Mouse (Mus musculus): Measurements from ENCODE around the gene Ubn1.

The Ubn1 gene

DNA sequence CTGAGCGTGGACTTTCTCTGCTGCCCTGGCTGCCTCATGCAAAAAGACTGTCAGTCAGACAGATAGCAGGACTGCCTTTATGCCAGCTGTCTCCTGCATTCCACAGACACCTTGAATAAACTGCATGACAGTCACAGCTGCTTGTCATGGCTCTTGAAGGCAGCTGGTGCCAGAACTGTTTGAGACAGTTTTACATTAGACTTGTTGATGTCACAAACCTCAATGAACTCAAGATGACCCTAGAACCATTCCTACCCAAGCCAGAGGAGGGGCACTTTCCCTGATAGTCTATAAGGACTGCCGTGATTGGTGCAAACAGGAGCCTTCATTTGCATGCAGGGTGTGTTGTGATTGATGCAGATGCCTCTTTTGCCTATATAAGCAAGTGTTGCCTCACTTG, 63.7 kb downstream of the Ubn1 start:
- no peak for TF ChIP-seq GATA4 (IDR thresholded peaks at IDR 0.05; ENCODE audit: insufficient replicate concordance, low read length)

DNA sequence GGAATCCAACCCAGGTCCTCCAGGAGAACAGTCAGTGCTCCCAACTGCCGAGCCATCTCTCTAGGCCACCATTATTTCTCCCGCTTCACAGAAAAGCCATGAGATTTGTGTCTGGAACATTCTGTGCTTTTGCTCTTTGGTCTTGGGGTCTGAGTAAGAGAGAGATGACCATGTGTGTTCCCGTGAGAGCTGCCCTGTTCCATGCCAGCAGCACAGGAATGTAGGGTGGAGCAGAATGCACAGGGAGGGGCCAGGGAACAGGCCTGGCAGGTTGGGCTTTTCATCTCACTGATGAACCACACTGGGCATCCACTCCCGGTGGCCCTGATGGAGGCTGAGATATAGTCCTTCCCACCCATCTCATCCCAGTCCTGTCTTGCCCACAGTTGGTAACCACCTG, 69.5 kb downstream of the Ubn1 start:
- TF ChIP-seq GATA4 (IDR thresholded peaks at IDR 0.05; ENCODE audit: insufficient replicate concordance, low read length): no peak

DNA sequence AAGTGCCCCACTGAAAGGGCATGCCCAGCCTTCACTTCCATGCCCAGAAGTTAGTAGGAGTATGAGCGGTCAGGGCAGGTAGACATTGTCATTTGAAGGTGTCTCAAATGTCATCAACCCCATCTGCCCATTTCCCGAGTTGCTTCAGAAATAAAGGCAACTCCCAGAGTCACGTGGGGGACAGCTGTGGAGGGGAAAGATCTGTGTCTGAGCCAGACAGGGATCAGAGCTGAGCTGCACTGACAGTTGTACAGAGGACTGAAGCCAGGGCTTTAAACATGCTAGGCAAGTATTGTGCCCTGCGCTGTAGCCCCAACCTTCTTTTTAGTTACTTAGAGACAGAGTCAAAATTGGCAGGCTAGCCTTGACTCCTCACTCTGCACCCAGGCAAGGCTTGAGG, 70.0 kb downstream of the Ubn1 start:
- TF ChIP-seq GATA4 (IDR thresholded peaks at IDR 0.05; ENCODE audit: insufficient replicate concordance, low read length): no peak

DNA sequence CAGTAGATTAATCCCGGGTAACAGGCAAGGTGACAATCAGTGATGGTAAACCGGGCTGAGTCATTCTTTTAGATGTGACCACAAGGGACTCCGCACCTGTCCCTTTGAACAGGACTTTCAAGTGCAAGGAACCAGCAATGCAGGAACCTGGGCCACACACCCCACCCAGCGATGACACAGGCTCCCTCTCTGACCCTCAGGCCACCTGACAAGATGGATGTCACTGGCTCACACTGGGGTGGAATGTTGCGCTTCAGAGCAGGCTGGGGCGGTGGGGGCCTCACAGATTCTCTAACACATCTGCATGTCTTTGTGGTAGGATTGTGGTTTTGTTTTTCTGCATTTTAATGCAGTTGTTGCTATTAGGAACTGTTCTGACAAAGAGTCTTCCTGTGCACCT, 73.6 kb downstream of the Ubn1 start:
- TF ChIP-seq GATA4 (IDR thresholded peaks at IDR 0.05; ENCODE audit: insufficient replicate concordance, low read length): no peak

- no peak for TF ChIP-seq GATA4 (IDR thresholded peaks at IDR 0.05; ENCODE audit: insufficient replicate concordance, low read length)
These were observed 80.3 kb downstream of the Ubn1 start for GRCm38 (mm10) chr16:5130196-5130595.

- TF ChIP-seq GATA4 (IDR thresholded peaks at IDR 0.05; ENCODE audit: insufficient replicate concordance, low read length): no peak
These were observed 80.9 kb downstream of the Ubn1 start for GRCm38 (mm10) chr16:5130766-5131165.

- no peak for TF ChIP-seq GATA4 (IDR thresholded peaks at IDR 0.05; ENCODE audit: insufficient replicate concordance, low read length)
These were observed 81.5 kb downstream of the Ubn1 start for GRCm38 (mm10) chr16:5131251-5131922.

- TF ChIP-seq GATA4 (IDR thresholded peaks at IDR 0.05; ENCODE audit: insufficient replicate concordance, low read length): no peak
These were observed 82.5 kb downstream of the Ubn1 start, which contains the start of gene Ppl for GRCm38 (mm10) chr16:5132401-5132801. Gene Ppl (minus strand): TSS chr16:5132421.

GRCm38 (mm10) chr16:5134623-5135330, 84.9 kb downstream of the Ubn1 start:
- peak; percentile 81; the same call in 1 of the 2 replicates for TF ChIP-seq GATA4 (IDR thresholded peaks at IDR 0.05; ENCODE audit: insufficient replicate concordance, low read length)

DNA sequence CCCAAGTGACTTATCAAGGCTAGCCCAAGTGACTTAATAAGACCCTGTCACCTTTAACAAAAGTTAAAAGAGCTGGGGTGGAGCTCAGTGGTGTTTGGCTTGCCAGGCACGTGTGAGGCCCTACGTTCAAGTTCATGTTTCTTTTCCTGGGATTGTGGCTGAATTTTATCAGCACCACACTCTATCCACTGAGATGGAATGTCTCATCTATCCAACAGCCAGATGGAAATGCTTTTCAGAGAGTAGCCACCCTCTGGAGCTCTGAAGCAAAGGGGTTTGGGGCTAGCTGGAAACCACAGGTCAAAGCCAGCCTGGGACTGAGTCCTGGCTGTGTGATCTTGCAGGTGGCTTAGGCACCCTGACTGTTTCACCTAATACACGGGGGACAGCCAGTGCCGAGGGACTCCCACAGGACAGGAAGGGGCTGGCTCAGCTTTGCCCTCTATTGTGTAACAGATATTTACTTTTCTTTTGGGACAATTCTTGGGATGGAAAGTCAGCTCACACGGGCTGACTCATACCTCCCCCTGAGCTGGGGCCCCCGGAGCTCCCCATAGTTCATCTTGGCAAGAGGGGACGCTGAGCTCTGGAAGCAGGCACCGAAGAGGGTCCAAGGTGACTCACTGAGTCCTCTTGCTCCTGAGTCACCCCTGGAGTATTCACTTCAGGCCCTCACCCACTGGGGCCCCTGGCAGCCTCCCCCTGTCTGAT, 85.8 kb downstream of the Ubn1 start:
- no peak for TF ChIP-seq GATA4 (IDR thresholded peaks at IDR 0.05; ENCODE audit: insufficient replicate concordance, low read length)

Data from liver, adult (tissue).